Mouse (Mus musculus): ENCODE data around the gene Aldh3a1.

Gene Aldh3a1

DNA sequence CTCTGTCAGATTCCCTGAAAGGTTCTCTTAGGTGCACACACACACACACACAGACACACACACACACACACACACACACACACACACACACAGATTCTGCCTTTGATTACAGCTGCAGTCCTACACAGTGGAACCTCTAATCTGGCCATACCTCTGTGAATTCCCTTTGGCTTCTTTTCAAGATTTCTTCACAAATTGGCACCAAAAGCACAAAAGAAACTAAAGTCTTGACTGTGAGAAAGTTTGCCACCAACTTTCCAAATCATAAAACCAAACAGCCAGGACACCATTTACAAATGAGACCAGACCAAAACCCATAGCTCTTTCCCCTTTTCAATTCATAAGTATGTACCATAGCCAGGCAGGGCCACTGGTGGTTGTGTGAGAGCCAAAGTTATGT is 9.4 kb upstream of the Aldh3a1 start:
- no peak for DNase-seq

DNA sequence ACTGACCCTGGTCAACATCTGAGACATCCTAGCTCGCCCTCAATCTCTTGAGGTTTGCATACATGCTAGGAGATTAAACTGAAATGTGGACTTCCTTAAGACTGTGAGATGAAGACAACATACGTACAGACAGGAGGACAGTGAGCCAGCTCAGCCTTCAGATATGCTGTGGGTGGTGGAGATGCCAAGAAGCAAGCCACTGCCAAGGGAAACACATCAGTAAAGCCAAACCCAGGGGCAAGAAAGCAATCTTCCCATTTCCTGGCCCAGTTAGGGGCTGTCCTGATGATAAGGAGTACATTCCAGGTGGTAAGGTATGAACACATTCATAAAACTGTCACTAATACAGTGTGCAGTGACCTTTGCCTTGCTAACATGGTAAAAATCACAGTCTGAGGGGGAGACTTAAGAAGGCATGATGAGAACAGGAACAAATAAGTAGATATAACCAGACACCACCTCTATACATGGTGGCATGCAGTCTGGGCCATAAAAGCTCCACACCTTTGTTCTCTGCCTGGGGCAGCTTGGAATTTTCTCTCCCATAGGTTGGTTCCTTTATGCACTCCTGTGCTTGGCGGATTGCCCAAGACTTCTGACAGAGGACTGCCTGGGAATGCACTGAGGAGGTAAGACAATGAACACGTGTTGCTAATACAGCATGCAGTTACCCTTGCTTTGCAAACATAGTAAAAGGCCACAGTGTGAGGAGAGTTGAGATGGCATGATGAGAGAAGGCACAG is 7.5 kb upstream of the Aldh3a1 start:
- no peak for DNase-seq

GRCm38 (mm10) chr11:61202186-61202585 is 5.2 kb upstream of the Aldh3a1 start:
- no peak for DNase-seq

GRCm38 (mm10) chr11:61202810-61203209 is 4.5 kb upstream of the Aldh3a1 start:
- DNase-seq = no peak

DNA sequence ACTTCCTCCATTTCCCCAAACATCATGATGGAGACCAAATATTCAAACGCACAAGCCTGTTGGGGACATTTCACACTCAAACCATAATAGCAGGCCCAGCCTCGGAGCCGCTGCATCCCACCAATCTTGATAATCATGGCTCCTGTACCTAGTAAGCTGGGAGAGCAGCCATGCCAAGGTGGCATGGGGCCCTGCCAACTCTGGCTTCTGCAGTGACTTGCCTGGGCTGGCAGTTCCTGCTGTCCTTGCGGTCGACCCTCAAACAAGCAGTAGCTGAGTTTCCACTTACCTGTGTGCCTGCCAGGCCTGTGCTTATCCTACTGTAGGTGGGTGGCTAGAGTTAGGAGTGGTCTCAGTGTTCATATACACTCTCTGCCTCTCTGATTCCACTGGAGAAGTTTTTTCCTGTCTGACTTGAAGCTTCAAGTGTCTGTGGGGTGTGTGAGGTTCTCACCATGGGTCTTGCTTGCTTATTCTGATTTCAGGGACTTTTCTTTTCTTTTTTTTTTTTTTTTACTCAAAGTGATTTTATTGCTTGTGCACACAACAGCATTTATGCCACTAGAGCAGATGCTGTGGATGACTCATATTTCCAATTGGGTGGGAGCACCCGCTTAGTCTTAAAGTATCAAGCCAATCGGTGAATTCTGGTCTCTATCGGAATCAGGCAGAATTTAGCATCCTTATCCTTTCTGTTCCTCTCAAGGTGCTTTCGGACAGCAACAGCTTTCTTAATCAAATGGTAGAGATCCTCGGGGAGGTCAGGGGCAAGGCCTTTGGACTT is 2.0 kb upstream of the Aldh3a1 start:
- no peak for DNase-seq

DNA sequence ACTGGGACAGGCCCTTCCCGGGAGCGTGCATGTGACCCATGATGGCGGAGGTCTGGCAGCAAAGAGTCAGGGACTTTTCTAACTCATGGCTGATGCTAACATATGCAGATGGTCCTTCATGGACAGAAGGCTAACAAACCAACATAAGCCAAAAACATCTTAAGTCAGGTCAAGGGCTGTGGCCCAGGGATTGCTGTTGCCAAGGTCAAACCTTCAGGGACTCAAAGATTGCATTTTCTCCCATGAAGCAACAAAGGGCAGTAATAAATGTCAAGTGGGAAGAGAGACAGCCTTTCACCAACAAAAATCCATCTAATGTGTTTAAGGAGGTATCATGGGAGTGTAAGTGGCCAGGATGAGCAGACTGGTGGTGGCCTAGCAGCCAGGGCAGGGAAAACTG is 1.2 kb upstream of the Aldh3a1 start:
- no peak for DNase-seq

- DNase-seq = no peak
These were observed 979 bp downstream of the Aldh3a1 start for GRCm38 (mm10) chr11:61208316-61208715.

DNA sequence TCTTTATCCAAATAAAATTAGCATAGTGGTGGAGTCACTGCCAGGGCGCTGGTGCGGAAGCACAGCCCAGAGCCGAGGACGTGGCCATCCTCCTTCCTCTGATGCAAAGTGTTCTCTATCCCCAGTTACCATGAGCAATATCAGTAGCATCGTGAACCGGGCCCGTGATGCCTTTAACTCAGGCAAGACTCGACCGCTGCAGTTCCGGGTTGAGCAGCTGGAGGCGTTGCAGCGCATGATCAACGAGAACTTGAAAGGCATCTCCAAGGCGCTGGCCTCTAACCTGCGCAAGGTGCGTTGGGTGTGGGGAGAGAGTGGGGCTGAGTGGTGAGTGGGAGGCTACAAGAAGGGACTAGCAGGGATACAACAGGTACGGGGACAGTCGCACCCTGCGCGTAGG is 4.8 kb downstream of the Aldh3a1 start:
- DNase-seq = no peak

GRCm38 (mm10) chr11:61215936-61216335 is 8.6 kb downstream of the Aldh3a1 start:
- DNase-seq = no peak

- peak; percentile 67 for DNase-seq
These were observed 13.0 kb downstream of the Aldh3a1 start for GRCm38 (mm10) chr11:61220156-61220881.

GRCm38 (mm10) chr11:61222007-61222406 is 14.7 kb downstream of the Aldh3a1 start:
- DNase-seq = no peak

GRCm38 (mm10) chr11:61222971-61223745 is 15.8 kb downstream of the Aldh3a1 start:
- no peak for DNase-seq

DNA sequence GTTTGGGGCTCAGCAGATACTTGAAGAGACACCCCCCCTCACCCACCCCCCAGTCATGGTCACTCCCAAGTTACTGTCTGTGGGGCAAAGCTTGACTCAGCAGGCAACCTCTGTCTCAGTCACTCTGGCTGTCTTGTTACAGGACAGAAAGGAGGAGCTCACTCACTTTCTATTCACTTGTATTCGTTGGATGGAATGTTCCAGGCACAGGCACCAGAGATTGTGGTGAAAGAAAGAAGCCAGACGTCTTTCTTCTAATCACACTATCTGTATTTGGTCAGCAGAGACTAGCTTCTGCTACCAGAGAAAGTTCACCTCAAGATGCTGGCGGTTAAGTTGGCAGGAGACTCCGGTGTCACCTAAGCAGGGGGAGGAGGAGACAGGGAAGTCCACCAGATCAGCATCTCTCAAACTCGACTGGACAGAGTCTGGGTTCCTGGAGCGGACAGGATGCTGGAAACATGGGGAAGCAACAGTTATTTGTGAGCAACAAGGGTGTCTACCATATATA is 17.0 kb downstream of the Aldh3a1 start:
- no peak for DNase-seq

DNA sequence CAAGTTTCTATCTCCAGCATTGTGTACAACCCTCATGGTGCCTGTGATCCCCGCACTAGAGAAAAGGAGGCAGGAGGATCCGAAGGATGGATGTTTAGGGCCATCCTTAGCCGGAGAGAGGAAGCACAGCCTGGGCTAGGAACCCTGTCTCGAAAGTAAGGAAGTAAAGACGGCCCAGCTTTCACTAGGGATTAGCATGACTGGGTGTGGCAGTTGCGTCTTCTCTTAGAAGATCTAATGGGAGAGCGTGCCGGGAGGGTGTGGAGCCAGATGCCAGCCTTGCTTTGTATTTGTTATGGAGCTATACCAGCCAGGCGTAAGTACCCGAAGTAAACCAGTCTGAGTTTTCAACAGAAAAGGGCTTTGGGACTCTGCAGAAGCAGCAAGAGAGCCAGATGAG is 17.6 kb downstream of the Aldh3a1 start:
- no peak for DNase-seq

DNA sequence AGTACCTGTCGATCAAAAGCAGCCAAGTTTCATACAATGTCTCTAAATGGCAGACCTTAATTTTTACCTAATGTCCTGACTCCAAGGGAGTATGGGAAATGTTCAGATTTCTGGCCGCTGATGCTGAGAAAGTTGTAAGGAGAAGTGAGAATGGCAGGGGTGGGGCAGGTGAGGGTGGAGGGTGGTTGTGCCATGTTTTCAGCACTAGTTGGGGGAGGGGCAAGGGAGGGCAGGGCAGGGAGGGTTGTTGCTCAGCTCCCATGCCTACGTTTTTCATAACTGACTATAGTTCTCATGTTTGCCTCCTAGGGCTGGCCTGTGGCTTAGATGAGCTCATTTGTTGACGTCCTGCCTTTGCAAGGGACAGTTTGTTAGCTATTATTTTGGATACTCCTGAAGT is 18.2 kb downstream of the Aldh3a1 start:
- DNase-seq = peak; percentile 61

- DNase-seq = peak; percentile 98
These were observed 18.6 kb downstream of the Aldh3a1 start for GRCm38 (mm10) chr11:61225941-61226412.

GRCm38 (mm10) chr11:61227816-61228215 is 20.5 kb downstream of the Aldh3a1 start:
- peak; percentile 91 for DNase-seq

DNA sequence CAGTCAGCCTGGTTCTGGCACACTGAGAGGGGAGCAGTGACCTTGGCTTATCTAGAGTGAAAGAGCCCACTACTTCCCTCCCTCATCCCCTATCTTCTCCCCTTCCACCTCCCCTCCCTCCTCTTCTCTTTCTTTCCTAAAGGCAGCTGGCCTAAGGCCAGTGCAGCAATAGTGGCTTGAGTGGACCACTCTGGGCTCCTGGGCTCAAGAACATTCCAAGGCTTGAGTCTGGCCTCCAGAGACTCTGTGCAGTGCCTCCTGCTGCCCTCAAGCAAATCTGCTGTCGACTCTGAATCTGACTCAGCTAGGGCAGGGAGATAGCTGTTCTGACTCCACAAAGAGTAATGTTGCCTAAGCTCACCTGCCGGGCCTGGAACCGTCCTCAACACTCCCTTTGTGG is 21.1 kb downstream of the Aldh3a1 start:
- peak; percentile 56 for DNase-seq

GRCm38 (mm10) chr11:61231329-61231728 is 24.0 kb downstream of the Aldh3a1 start:
- peak; percentile 82 for DNase-seq

GRCm38 (mm10) chr11:61234174-61234573 is 26.8 kb downstream of the Aldh3a1 start:
- DNase-seq = no peak

GRCm38 (mm10) chr11:61236015-61236414 is 28.7 kb downstream of the Aldh3a1 start:
- DNase-seq = no peak

DNA sequence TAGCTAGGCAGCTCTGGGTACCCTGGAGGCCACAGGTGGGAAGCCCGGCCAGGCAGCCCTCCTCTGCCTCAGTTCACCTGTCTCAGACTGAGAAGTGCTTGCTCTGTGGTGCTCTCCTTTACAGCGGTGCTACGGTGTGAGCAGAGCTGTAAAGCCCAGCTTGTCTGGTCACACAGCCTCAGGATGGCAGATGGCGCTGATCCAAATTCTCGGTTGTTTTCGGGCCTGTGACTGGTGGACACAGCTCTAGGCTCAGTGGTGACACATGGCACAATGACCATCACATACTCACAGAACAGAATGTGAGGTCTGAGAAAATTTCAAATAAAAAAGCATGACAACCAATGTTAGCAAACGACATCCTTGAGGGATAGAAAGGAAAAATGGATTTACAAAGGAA is 37.1 kb downstream of the Aldh3a1 start:
- DNase-seq = no peak

- no peak for DNase-seq
These were observed 44.4 kb downstream of the Aldh3a1 start for GRCm38 (mm10) chr11:61251741-61252140.

Measured in cerebellum, adult 9-10 months (tissue).